Mouse (Mus musculus) neutrophil, adult 5-6 weeks (primary cell): ENCODE data around the gene Pafah1b2. TPM values are rescaled to one million over a fixed set of nuclear protein-coding genes. Genes with fewer than 3 reads are reported as not detected.

Source experiments
- ATAC-seq: fragments of 151-379, 151-347 bp; 2 replicates; pipeline ENCODE4 v1.8.0; 2017; ENCODE audit warnings: mild to moderate bottlenecking, moderate TSS enrichment; ENCODE audit not compliant: insufficient number of reproducible peaks, poor library complexity, low FRiP score, severe bottlenecking; ENCODE audit errors: extremely low read depth
- total RNA-seq: library from RNA; stranded (forward); fragments of 200-1000 nt; gene quantifications from 2 replicates; pipeline ENCODE4 v1.2.3, GENCODE M21; 2017

Pafah1b2 gene
- total RNA-seq, 1 experiment from 2014 or later: 75.7 TPM

- ATAC-seq: no peak
These were observed 60.4 kb downstream of the Pafah1b2 start for GRCm38 (mm10) chr9:45952057-45952456.

GRCm38 (mm10) chr9:45946872-45947183 is 65.7 kb downstream of the Pafah1b2 start:
- no peak for ATAC-seq

GRCm38 (mm10) chr9:45946182-45946871 is 66.2 kb downstream of the Pafah1b2 start:
- no peak for ATAC-seq

- no peak for ATAC-seq
These were observed 66.8 kb downstream of the Pafah1b2 start for GRCm38 (mm10) chr9:45945721-45946120.

GRCm38 (mm10) chr9:45944506-45945400 is 67.7 kb downstream of the Pafah1b2 start:
- peak; percentile 92 for ATAC-seq

GRCm38 (mm10) chr9:45943628-45944505 is 68.6 kb downstream of the Pafah1b2 start:
- no peak for ATAC-seq

- ATAC-seq: no peak
These were observed 69.6 kb downstream of the Pafah1b2 start for GRCm38 (mm10) chr9:45942916-45943315.

- no peak for ATAC-seq
These were observed 70.0 kb downstream of the Pafah1b2 start for GRCm38 (mm10) chr9:45942464-45942863.

- no peak for ATAC-seq
These were observed 71.1 kb downstream of the Pafah1b2 start for GRCm38 (mm10) chr9:45941329-45941888.

- ATAC-seq: no peak
These were observed 72.7 kb downstream of the Pafah1b2 start for GRCm38 (mm10) chr9:45939794-45940193.

GRCm38 (mm10) chr9:45938952-45939637 is 73.4 kb downstream of the Pafah1b2 start:
- ATAC-seq: no peak

- ATAC-seq: no peak
These were observed 74.4 kb downstream of the Pafah1b2 start for GRCm38 (mm10) chr9:45938088-45938487.

- peak; percentile 45; the same call in 1 of the 2 replicates for ATAC-seq
These were observed 75.6 kb downstream of the Pafah1b2 start for GRCm38 (mm10) chr9:45936883-45937282.

- no peak for ATAC-seq
These were observed 76.8 kb downstream of the Pafah1b2 start, which contains the start of gene Tagln for GRCm38 (mm10) chr9:45935628-45936210. Gene Tagln, minus strand, starts transcription at chr9:45936058.

GRCm38 (mm10) chr9:45932571-45933415 is 79.7 kb downstream of the Pafah1b2 start:
- ATAC-seq: no peak

- no peak for ATAC-seq
These were observed 80.5 kb downstream of the Pafah1b2 start for GRCm38 (mm10) chr9:45931958-45932357.

- no peak for ATAC-seq
These were observed 83.2 kb downstream of the Pafah1b2 start for GRCm38 (mm10) chr9:45929285-45929684.
